Mouse (Mus musculus) right cerebral cortex, adult 2 months (tissue): ENCODE measurements around the gene Gm867.

ENCODE experiments used
- DNase-seq, 2 experiments: peaks; one replicate each; pipeline ENCODE4 v3.0.0; 2021 to 2022; ENCODE audit warnings: low spot score in 2 of 2

Gm867 gene

GRCm38 (mm10) chr10:75940520-75940919 is at the start of gene Gm867:
Gm867 (minus strand) TSS chr10:75940672.
- no peak for DNase-seq

- no peak for DNase-seq
Observed at GRCm38 (mm10) chr10:75979432-75979831, 39.0 kb upstream of the Gm867 start.

- no peak for DNase-seq
Observed at GRCm38 (mm10) chr10:75978835-75979157, 38.3 kb upstream of the Gm867 start.

GRCm38 (mm10) chr10:75978119-75978834 is 37.8 kb upstream of the Gm867 start:
- no peak for DNase-seq

GRCm38 (mm10) chr10:75975216-75975615 is 34.7 kb upstream of the Gm867 start:
- no peak for DNase-seq

GRCm38 (mm10) chr10:75973846-75974245 is 33.4 kb upstream of the Gm867 start:
- DNase-seq = no peak

- DNase-seq = no peak
Observed at GRCm38 (mm10) chr10:75954381-75954811, 13.9 kb upstream of the Gm867 start, which contains the start of gene Gm5134. Gm5134 (plus strand) TSS chr10:75954514.

- DNase-seq = peak; percentile 52 to 59
Observed at GRCm38 (mm10) chr10:75951424-75952050, 11.1 kb upstream of the Gm867 start.

- DNase-seq = no peak
Observed at GRCm38 (mm10) chr10:75950791-75951210, 10.3 kb upstream of the Gm867 start.

- DNase-seq = no peak
Observed at GRCm38 (mm10) chr10:75949053-75950045, 8.9 kb upstream of the Gm867 start.

- no peak for DNase-seq
Observed at GRCm38 (mm10) chr10:75948079-75948478, 7.6 kb upstream of the Gm867 start.

- DNase-seq = no peak
Observed at GRCm38 (mm10) chr10:75945896-75946295, 5.4 kb upstream of the Gm867 start.

GRCm38 (mm10) chr10:75945213-75945612 is 4.7 kb upstream of the Gm867 start:
- no peak for DNase-seq

- DNase-seq = no peak
Observed at GRCm38 (mm10) chr10:75944066-75944772, 3.7 kb upstream of the Gm867 start.

- DNase-seq = no peak
Observed at GRCm38 (mm10) chr10:75942736-75943477, 2.4 kb upstream of the Gm867 start, which contains the start of gene Vpreb3. Vpreb3 (plus strand) TSS chr10:75943057.

- DNase-seq = no peak
Observed at GRCm38 (mm10) chr10:75941042-75941824, 761 bp upstream of the Gm867 start.

- DNase-seq = peak; percentile 46 to 53
Observed at GRCm38 (mm10) chr10:75939481-75940234, 814 bp downstream of the Gm867 start.

- DNase-seq = no peak
Observed at GRCm38 (mm10) chr10:75937851-75938643, 2.4 kb downstream of the Gm867 start.
